Mouse (Mus musculus) lung, adult 2 months (tissue): ENCODE measurements around the gene Rfk.

Experiments
- CTCF ChIP-seq: fragments of 200-500 bp; IDR thresholded peaks from 2 replicates; pipeline ENCODE4 v1.5.1; 2011; ENCODE audit warnings: mild to moderate bottlenecking, low read length, control low read depth; ENCODE audit not compliant: insufficient read depth
- POLR2A ChIP-seq: fragments of 200-500 bp; IDR thresholded peaks from 2 replicates; pipeline ENCODE4 v1.6.1; 2011; ENCODE audit warnings: low read depth, mild to moderate bottlenecking, control low read depth, low read length, borderline replicate concordance; ENCODE audit errors: extremely low read depth

DNA sequence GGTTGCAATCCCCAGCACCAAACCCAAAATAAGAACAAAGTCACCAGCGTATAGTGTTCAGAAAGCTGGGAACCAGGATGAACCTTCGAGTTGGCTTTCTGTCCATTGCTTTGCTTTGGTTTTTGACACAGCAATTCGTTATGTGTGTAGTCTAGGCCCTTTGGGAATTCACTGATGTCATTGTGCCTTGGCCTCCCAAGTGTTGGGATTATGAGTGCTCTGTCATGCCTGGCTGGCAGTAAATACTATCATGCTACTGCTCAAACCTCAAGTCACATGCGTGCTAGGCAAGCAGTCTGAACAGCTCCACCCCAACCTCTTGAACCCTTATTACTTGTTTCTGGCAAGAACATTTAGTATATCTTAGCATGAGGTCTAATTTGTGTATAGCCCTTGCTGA lies 9.3 kb downstream of the Rfk start:
- no peak for TF ChIP-seq POLR2A
- TF ChIP-seq CTCF, result no peak
